Mouse (Mus musculus) kidney, embryonic 14.5 days (tissue): Measurements from ENCODE around the gene Tbl2. TPM values are rescaled to one million over a fixed set of nuclear protein-coding genes. Genes with fewer than 3 reads are reported as not detected.

Source experiments
- ATAC-seq: fragments of 200-750 bp; cut with Nextera tagmentation; 2 replicates; pipeline ENCODE4 v1.8.0; 2017; ENCODE audit warnings: moderate number of reproducible peaks, mild to moderate bottlenecking, moderate TSS enrichment, moderate library complexity; ENCODE audit not compliant: low FRiP score, low TSS enrichment
- H3K27ac ChIP-seq: fragments of 300-500 bp; sonication (generic); 2 replicates; pipeline ENCODE4 v1.5.1; 2014; ENCODE audit warnings: low read depth, mild to moderate bottlenecking, low read length, moderate library complexity, mixed read lengths
- H3K27me3 ChIP-seq: fragments of 300-500 bp; sonication (generic); 2 replicates; pipeline ENCODE4 v1.6.1; 2014; ENCODE audit warnings: mild to moderate bottlenecking, low read length; ENCODE audit not compliant: control insufficient read depth, insufficient read depth
- H3K36me3 ChIP-seq: fragments of 300-500 bp; sonication (generic); 2 replicates; pipeline ENCODE4 v1.6.1; 2014; ENCODE audit warnings: low read length, mixed read lengths; ENCODE audit not compliant: control insufficient read depth, insufficient read depth
- H3K4me1 ChIP-seq: fragments of 300-500 bp; sonication (generic); 2 replicates; pipeline ENCODE4 v1.6.1; 2014; ENCODE audit warnings: low read length, mixed read lengths; ENCODE audit not compliant: control insufficient read depth, insufficient read depth
- H3K4me2 ChIP-seq: fragments of 300-500 bp; sonication (generic); replicated peaks from 2 replicates; pipeline ENCODE4 v1.6.1; 2014; ENCODE audit warnings: low read depth, mild to moderate bottlenecking, low read length
- H3K4me3 ChIP-seq: fragments of 300-500 bp; sonication (generic); 2 replicates; pipeline ENCODE4 v1.5.1; 2014; ENCODE audit warnings: mild to moderate bottlenecking, low read length
- H3K9ac ChIP-seq: fragments of 300-500 bp; sonication (generic); 2 replicates; pipeline ENCODE4 v1.6.1; 2014; ENCODE audit warnings: low read depth, mild to moderate bottlenecking, low read length, moderate library complexity
- H3K9me3 ChIP-seq: fragments of 300-500 bp; sonication (generic); 2 replicates; pipeline ENCODE4 v1.6.1; 2016; ENCODE audit warnings: low read length; ENCODE audit not compliant: control insufficient read depth
- WGBS: fragments of 180-500 bp; shearing (Covaris S2); extraction: QIAGEN DNeasy Blood & Tissue Kit; methylation state at CpG from one replicate; pipeline ENCODE4 v1.1.7; 2014; 5-methylcytosine and 5-hydroxymethylcytosine counted together
- polyA plus RNA-seq: library from polyadenylated mRNA; unstranded; fragments of >200 nt; fragmentation: Nextera tagmentation; extraction: Ambion mirVana; gene quantifications from 2 replicates; pipeline ENCODE4 v1.2.1, GENCODE M21; 2014

Tbl2 gene
- polyA plus RNA-seq, 1 experiment from 2014 or later, result 24.5 TPM

GRCm38 (mm10) chr5:135178523-135178922 lies 29.1 kb downstream of the Tbl2 start:
- 82% methylated on average over 3 of the region's 3 CpGs for WGBS
- ATAC-seq, result no peak
- H3K4me1 ChIP-seq, result no peaks in the 10 kb centered on the region
- no peaks in the 10 kb centered on the region for H3K27me3 ChIP-seq
- no peak overlapping the region for H3K9ac ChIP-seq
- no peak overlapping the region for H3K4me2 ChIP-seq
- H3K27ac ChIP-seq, result no peak overlapping the region
- peaks cover 75% of the 10 kb centered on the region for H3K36me3 ChIP-seq
- H3K4me3 ChIP-seq, result no peak overlapping the region
- H3K9me3 ChIP-seq, result no peaks in the 10 kb centered on the region

- no peak for ATAC-seq
- no peak overlapping the region for H3K4me3 ChIP-seq
- WGBS, result 95% methylated on average over 4 of the region's 4 CpGs
- no peaks in the 10 kb centered on the region for H3K27me3 ChIP-seq
- peaks cover 70% of the 10 kb centered on the region for H3K36me3 ChIP-seq
- no peak overlapping the region for H3K4me2 ChIP-seq
- no peak overlapping the region for H3K9ac ChIP-seq
- no peaks in the 10 kb centered on the region for H3K4me1 ChIP-seq
- no peak overlapping the region for H3K27ac ChIP-seq
- H3K9me3 ChIP-seq, result no peaks in the 10 kb centered on the region
Observed at GRCm38 (mm10) chr5:135178996-135179395, 29.5 kb downstream of the Tbl2 start.

- WGBS, result 97% methylated on average over 6 of the region's 7 CpGs
- Histone ChIP-seq H3K4me3 (no peak overlapping the region), H3K9ac (no peak overlapping the region), H3K4me1 (no peaks in the 10 kb centered on the region), H3K36me3 (peaks cover 66% of the 10 kb centered on the region), H3K9me3 (peaks cover 2% of the 10 kb centered on the region; the same call in 1 of the 2 replicates), H3K27ac (no peak overlapping the region), H3K27me3 (no peaks in the 10 kb centered on the region), H3K4me2 (no peak overlapping the region)
- no peak for ATAC-seq
Observed at GRCm38 (mm10) chr5:135179616-135180015, 30.2 kb downstream of the Tbl2 start.

- H3K4me2 ChIP-seq, result no peak overlapping the region
- no peak overlapping the region for H3K4me3 ChIP-seq
- H3K4me1 ChIP-seq, result no peaks in the 10 kb centered on the region
- H3K27ac ChIP-seq, result no peak overlapping the region
- peaks cover 57% of the 10 kb centered on the region for H3K36me3 ChIP-seq
- ATAC-seq, result no peak
- peaks cover 4% of the 10 kb centered on the region; the same call in 1 of the 2 replicates for H3K9me3 ChIP-seq
- H3K9ac ChIP-seq, result no peak overlapping the region
- 96% methylated on average over 14 of the region's 14 CpGs for WGBS
- H3K27me3 ChIP-seq, result no peaks in the 10 kb centered on the region
Observed at GRCm38 (mm10) chr5:135180796-135181195, 31.3 kb downstream of the Tbl2 start.

DNA sequence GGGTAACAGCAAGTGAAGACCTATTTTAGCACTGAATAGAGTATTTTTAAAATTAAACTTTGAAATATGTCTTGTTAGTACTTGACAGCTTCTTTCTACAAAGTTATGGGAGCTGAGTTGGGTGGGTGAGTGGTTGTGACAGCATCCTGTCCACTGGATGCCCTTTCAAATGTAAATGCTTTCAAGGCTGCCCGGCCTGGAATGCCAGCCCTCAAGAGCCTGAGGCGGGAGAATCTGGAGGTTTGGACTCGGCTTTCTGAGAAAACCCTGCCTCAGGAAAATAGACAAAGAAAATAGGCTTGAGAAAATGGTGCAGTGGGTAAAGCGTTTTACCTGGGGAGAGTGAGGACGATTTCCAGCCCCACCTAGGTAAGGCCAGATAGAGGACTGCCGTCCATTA lies 32.3 kb downstream of the Tbl2 start:
- Histone ChIP-seq H3K36me3 (peaks cover 55% of the 10 kb centered on the region), H3K4me1 (no peaks in the 10 kb centered on the region), H3K27me3 (no peaks in the 10 kb centered on the region), H3K9me3 (peaks cover 4% of the 10 kb centered on the region; the same call in 1 of the 2 replicates), H3K4me3 (no peak overlapping the region), H3K9ac (no peak overlapping the region), H3K27ac (no peak overlapping the region), H3K4me2 (no peak overlapping the region)
- no peak for ATAC-seq
- WGBS, result 82% methylated on average over 6 of the region's 6 CpGs

DNA sequence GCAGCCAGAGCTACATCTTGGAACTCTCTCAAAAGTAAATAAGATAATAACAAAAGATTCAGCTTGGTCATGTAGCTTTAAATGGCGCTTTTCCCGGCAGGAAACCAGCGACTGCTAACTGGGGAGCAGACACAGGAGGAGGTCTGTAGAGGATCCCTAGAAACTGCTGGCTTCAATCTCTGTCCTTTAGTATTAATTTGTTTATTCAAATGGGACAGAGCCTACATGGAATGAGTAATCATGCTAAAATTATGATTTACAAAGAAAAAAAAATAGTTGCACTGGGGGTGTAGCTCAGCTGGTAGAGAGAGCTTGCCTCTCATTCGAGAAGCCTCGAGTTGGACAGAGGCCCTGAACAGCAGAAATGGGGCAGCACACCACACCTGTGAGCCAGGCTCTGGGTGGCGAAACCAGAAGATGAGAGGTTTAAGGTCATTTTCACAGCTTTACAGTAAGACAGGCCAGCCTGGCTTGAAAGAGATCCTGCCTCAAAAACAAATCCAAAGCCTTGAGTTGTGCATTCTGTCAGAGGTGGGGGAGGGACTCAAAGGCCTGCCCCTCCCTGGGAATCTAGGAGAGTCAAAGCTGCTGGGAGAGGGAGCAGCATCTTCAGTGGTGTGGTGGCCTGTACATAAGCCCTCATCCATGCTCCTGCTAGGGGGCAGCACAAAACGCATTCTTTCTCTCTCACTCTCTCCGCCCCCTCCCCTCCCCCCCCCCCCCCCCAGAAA lies 33.8 kb downstream of the Tbl2 start:
- H3K4me2 ChIP-seq, result no peak overlapping the region
- H3K36me3 ChIP-seq, result peaks cover 42% of the 10 kb centered on the region
- no peaks in the 10 kb centered on the region for H3K27me3 ChIP-seq
- H3K27ac ChIP-seq, result no peak overlapping the region
- H3K4me1 ChIP-seq, result no peaks in the 10 kb centered on the region
- no peak for ATAC-seq
- H3K9ac ChIP-seq, result no peak overlapping the region
- H3K4me3 ChIP-seq, result no peak overlapping the region
- peaks cover 4% of the 10 kb centered on the region; the same call in 1 of the 2 replicates for H3K9me3 ChIP-seq
- WGBS, result 65% methylated on average over 8 of the region's 8 CpGs

DNA sequence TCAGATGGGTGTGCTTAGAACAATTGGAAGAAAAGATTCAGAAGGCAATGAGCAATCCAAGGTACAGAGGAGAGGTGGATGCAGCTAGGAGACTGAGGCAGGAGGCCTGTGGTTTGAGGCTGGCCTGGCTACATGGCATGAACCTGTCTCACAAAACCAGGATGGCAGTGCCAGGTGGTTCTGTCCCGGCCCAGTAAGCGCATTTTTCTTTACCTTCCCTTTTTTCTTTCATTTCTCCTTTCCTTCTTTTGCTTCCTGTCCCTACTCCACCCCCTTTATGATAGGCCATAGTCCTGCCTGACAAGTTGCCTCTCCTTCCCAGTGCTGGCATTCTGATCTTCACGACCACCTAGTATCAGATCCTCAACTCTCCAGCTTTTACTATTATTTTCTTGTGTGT lies 35.6 kb downstream of the Tbl2 start:
- Histone ChIP-seq H3K9ac (no peak overlapping the region), H3K36me3 (peaks cover 35% of the 10 kb centered on the region), H3K4me3 (no peak overlapping the region), H3K9me3 (peaks cover 4% of the 10 kb centered on the region; the same call in 1 of the 2 replicates), H3K27me3 (no peaks in the 10 kb centered on the region), H3K4me1 (peaks cover 15% of the 10 kb centered on the region), H3K4me2 (no peak overlapping the region), H3K27ac (no peak overlapping the region)
- ATAC-seq, result no peak
- WGBS, result 96% methylated on average over 3 of the region's 3 CpGs

- no peak overlapping the region for H3K9ac ChIP-seq
- peaks cover 33% of the 10 kb centered on the region for H3K36me3 ChIP-seq
- no peak overlapping the region for H3K4me2 ChIP-seq
- H3K27ac ChIP-seq, result no peak overlapping the region
- no peak for ATAC-seq
- peaks cover 4% of the 10 kb centered on the region; the same call in 1 of the 2 replicates for H3K9me3 ChIP-seq
- H3K4me3 ChIP-seq, result no peak overlapping the region
- 45% methylated on average over 3 of the region's 3 CpGs for WGBS
- H3K4me1 ChIP-seq, result peaks cover 18% of the 10 kb centered on the region
- no peaks in the 10 kb centered on the region for H3K27me3 ChIP-seq
Observed at GRCm38 (mm10) chr5:135185596-135185995, 36.1 kb downstream of the Tbl2 start.

DNA sequence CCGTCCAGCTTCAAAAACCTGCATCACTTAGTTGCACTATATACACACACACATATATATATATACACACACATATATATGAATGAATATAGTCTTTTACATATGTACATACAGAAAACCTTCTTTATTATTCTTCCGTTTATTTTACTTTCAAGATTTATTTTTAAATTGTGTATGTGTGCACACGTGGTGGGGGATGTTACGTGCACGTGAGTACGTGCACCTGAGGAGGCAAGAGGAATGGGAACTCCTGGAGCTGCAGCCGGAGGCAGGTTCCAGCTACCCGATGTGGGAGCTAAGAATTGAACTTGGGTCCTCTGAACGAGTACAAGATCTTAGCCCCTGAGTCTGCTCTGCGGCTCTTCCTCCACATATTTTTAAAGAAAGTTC lies 36.8 kb downstream of the Tbl2 start:
- peak overlapping the region; percentile 93 for H3K4me3 ChIP-seq
- no peaks in the 10 kb centered on the region for H3K27me3 ChIP-seq
- peaks cover 31% of the 10 kb centered on the region for H3K36me3 ChIP-seq
- WGBS, result 19% methylated on average over 10 of the region's 10 CpGs
- no peak for ATAC-seq
- H3K4me2 ChIP-seq, result peak overlapping the region; percentile 72
- peak overlapping the region; percentile 95 for H3K27ac ChIP-seq
- H3K9ac ChIP-seq, result peak overlapping the region; percentile 98
- H3K9me3 ChIP-seq, result peaks cover 4% of the 10 kb centered on the region; the same call in 1 of the 2 replicates
- peaks cover 18% of the 10 kb centered on the region for H3K4me1 ChIP-seq
